Mouse (Mus musculus): ENCODE measurements at regions not wholly inside any gene's neighbourhood (a gene's known extent, or its start where the extent isn't known, plus 50 kb on each side); places are given as distances from the start of the nearest gene placed in this dataset.

- H3K27ac ChIP-seq (ENCODE audit: control insufficient read depth, insufficient read depth, low read length), result no peak overlapping the region
- H3K27me3 ChIP-seq (ENCODE audit: control insufficient read depth, insufficient read depth, low read length), result no peaks in the 10 kb centered on the region
- DNase-seq, result no peak
- H3K36me3 ChIP-seq (ENCODE audit: control insufficient read depth, insufficient read depth, low read length), result no peaks in the 10 kb centered on the region
- no peak overlapping the region for H3K4me3 ChIP-seq (ENCODE audit: control insufficient read depth, insufficient read depth, low read length)
- no peaks in the 10 kb centered on the region for H3K4me1 ChIP-seq (replicated peaks; ENCODE audit: control insufficient read depth, insufficient read depth, low read length)
- TF ChIP-seq CTCF (IDR thresholded peaks at IDR 0.05; ENCODE audit: borderline replicate concordance, control insufficient read depth, extremely low read depth, insufficient read depth, low read length, poor library complexity) (no peak), POLR2A (IDR thresholded peaks at IDR 0.05; ENCODE audit: control insufficient read depth, extremely low read depth, insufficient read depth, low read length, poor library complexity) (no peak)
- WGBS, result 72% methylated on average over 19 of the region's 19 CpGs
Measured at GRCm38 (mm10) chr1:90543801-90544795, 58.7 kb upstream of the Cops8 start.

GRCm38 (mm10) chr1:90544821-90545536 is 57.8 kb upstream of the Cops8 start:
- no peaks in the 10 kb centered on the region for H3K4me1 ChIP-seq (replicated peaks; ENCODE audit: control insufficient read depth, insufficient read depth, low read length)
- no peaks in the 10 kb centered on the region for H3K27me3 ChIP-seq (ENCODE audit: control insufficient read depth, insufficient read depth, low read length)
- TF ChIP-seq CTCF (IDR thresholded peaks at IDR 0.05; ENCODE audit: borderline replicate concordance, control insufficient read depth, extremely low read depth, insufficient read depth, low read length, poor library complexity) (no peak), POLR2A (IDR thresholded peaks at IDR 0.05; ENCODE audit: control insufficient read depth, extremely low read depth, insufficient read depth, low read length, poor library complexity) (no peak)
- no peak overlapping the region for H3K27ac ChIP-seq (ENCODE audit: control insufficient read depth, insufficient read depth, low read length)
- no peaks in the 10 kb centered on the region for H3K36me3 ChIP-seq (ENCODE audit: control insufficient read depth, insufficient read depth, low read length)
- 75% methylated on average over 9 of the region's 9 CpGs for WGBS
- no peak overlapping the region for H3K4me3 ChIP-seq (ENCODE audit: control insufficient read depth, insufficient read depth, low read length)
- DNase-seq, result no peak

GRCm38 (mm10) chr1:90552644-90553043 is 50.1 kb upstream of the Cops8 start:
- WGBS, result 92% methylated on average over 6 of the region's 6 CpGs
- no peak for DNase-seq
- TF ChIP-seq CTCF (IDR thresholded peaks at IDR 0.05; ENCODE audit: borderline replicate concordance, control insufficient read depth, extremely low read depth, insufficient read depth, low read length, poor library complexity) (no peak), POLR2A (IDR thresholded peaks at IDR 0.05; ENCODE audit: control insufficient read depth, extremely low read depth, insufficient read depth, low read length, poor library complexity) (no peak)

More at GRCm38 (mm10) chr1:90552644-90553043, 50.1 kb upstream of the Cops8 start:
- no peak overlapping the region for H3K27ac ChIP-seq (ENCODE audit: control insufficient read depth, insufficient read depth, low read length)
- no peak overlapping the region for H3K4me3 ChIP-seq (ENCODE audit: control insufficient read depth, insufficient read depth, low read length)
- H3K4me1 ChIP-seq (replicated peaks; ENCODE audit: control insufficient read depth, insufficient read depth, low read length), result no peaks in the 10 kb centered on the region
- H3K36me3 ChIP-seq (ENCODE audit: control insufficient read depth, insufficient read depth, low read length), result no peaks in the 10 kb centered on the region
- H3K27me3 ChIP-seq (ENCODE audit: control insufficient read depth, insufficient read depth, low read length), result no peaks in the 10 kb centered on the region
